Mouse (Mus musculus) hindbrain, embryonic 15.5 days (tissue): ENCODE data around the gene Tmem243. TPM values are rescaled to one million over a fixed set of nuclear protein-coding genes. Genes with fewer than 3 reads are reported as not detected.

Experiments used
- ATAC-seq: fragments of 200-750 bp; cut with Nextera tagmentation; 2 replicates; pipeline ENCODE4 v1.8.0; 2017; ENCODE audit warnings: low read depth, moderate number of reproducible peaks, moderate TSS enrichment; ENCODE audit not compliant: low FRiP score
- H3K27ac ChIP-seq: fragments of 300-500 bp; sonication (generic); replicated peaks from 2 replicates; pipeline ENCODE4 v1.5.1; 2015; ENCODE audit warnings: mild to moderate bottlenecking, inconsistent platforms
- H3K27me3 ChIP-seq: fragments of 300-500 bp; sonication (generic); 2 replicates; pipeline ENCODE4 v1.6.1; 2015; ENCODE audit warnings: control low read depth, inconsistent platforms
- H3K36me3 ChIP-seq: fragments of 300-500 bp; sonication (generic); 2 replicates; pipeline ENCODE4 v1.6.1; 2015; ENCODE audit warnings: control low read depth, inconsistent platforms
- H3K4me1 ChIP-seq: fragments of 300-500 bp; sonication (generic); replicated peaks from 2 replicates; pipeline ENCODE4 v1.6.1; 2015; ENCODE audit warnings: control low read depth, inconsistent platforms
- H3K4me2 ChIP-seq: fragments of 300-500 bp; sonication (generic); 2 replicates; pipeline ENCODE4 v1.6.1; 2015; ENCODE audit warnings: moderate library complexity, mild to moderate bottlenecking, inconsistent platforms
- H3K4me3 ChIP-seq: fragments of 300-500 bp; sonication (generic); 2 replicates; pipeline ENCODE4 v1.5.1; 2015; ENCODE audit warnings: mild to moderate bottlenecking, inconsistent platforms
- H3K9ac ChIP-seq: fragments of 300-500 bp; sonication (generic); 2 replicates; pipeline ENCODE4 v1.6.1; 2015; ENCODE audit warnings: inconsistent platforms
- H3K9me3 ChIP-seq: fragments of 300-500 bp; sonication (generic); 2 replicates; pipeline ENCODE4 v1.6.1; 2016; ENCODE audit warnings: control low read depth, inconsistent platforms
- WGBS: fragments of 180-500 bp; shearing (Covaris S2); methylation state at CpG from one replicate; pipeline ENCODE4 v1.1.7; 2015; 5-methylcytosine and 5-hydroxymethylcytosine counted together
- polyA plus RNA-seq: library from polyadenylated mRNA; unstranded; fragments of >200 nt; fragmentation: Nextera tagmentation; extraction: Ambion mirVana; gene quantifications from 2 replicates; pipeline ENCODE4 v1.2.1, GENCODE M21; 2015

The Tmem243 gene
- 10.6 and 11.2 TPM in 2 replicates for polyA plus RNA-seq

DNA sequence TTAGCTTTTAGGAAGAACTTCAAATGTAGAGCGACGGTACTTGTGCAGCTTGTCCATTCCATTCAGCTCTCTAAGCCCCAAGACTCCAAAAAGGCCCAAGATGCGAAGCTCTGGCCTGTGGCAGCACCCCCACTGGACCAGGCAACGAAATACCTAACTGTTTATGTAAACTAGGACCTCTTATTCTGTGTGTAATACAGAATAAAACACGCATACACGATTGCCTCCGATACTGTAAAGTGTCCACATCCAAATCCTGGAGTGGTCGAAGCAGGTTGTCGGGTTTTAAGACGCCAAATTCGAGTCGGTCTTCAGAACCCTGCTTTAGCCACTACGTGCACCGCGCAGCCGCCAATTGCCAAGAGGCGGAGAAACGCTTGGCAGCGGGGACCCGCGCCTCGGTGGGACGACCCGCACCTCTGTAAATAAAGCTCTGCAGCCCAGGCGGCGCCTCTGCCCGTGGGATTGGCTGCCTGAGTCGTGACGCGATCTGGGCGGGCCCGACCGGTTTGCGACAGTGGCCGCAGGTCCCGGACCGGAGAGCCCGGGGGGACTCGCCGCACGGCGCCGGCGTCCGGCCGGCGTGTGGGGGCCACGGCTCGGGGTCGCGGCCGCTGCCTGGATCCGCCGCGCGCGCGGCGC, at the start of gene Tmem243:
Gene Tmem243 (plus strand): TSS at position 462 of the 642 bp plus-strand sequence.
- ATAC-seq = peak; percentile 98

DNA sequence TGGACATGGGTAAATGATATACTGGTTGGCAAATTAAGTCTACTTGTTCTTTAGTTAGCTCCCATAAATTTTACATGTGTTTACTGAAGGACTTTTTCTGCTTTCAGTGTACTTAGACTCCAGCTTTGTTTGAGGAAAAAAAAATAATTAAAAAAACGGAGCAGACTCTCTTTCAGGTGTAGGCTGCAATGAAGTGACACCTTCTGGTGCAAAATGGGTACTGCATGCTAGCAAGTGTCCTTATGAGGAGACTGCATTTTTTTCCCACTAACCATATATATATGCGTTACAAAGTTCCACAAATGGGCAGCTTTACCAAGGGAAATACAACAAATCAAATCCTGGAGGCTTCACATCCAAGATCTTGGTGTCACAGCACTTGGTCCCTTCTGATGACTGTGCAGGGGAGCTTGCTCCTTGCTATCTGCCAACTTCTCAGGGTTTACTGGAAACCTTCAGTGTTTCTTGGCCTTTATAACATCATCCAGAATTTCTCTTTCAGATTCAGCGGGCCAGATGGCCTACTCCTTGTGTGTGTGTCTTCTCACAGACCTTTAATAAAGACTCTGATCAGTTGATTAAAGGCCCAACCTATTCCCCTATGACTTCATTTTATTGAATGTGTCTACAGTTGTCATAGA, 44.3 kb upstream of the Tmem243 start:
- H3K4me3 ChIP-seq = no peak overlapping the region
- H3K9me3 ChIP-seq = no peaks in the 10 kb centered on the region
- no peak overlapping the region for H3K9ac ChIP-seq
- ATAC-seq = peak; percentile 56; the same call in 1 of the 2 replicates
- no peak overlapping the region for H3K4me2 ChIP-seq
- H3K36me3 ChIP-seq = no peaks in the 10 kb centered on the region
- no peak overlapping the region for H3K27ac ChIP-seq
- WGBS = 20% methylated on average over 3 of the region's 3 CpGs
- no peaks in the 10 kb centered on the region for H3K4me1 ChIP-seq
- H3K27me3 ChIP-seq = no peaks in the 10 kb centered on the region

More for the DNA sequence above, at the start of gene Tmem243:
- H3K27me3 ChIP-seq = peaks cover 9% of the 10 kb centered on the region; the same call in 1 of the 2 replicates
- WGBS = under 1% methylated on average over 59 of the region's 59 CpGs
- peak within 1 kb of the TSS; percentile 94 for H3K4me2 ChIP-seq
- H3K27ac ChIP-seq = peak within 1 kb of the TSS; percentile 71; the same call in 1 of the 2 replicates
- no peaks in the 10 kb centered on the region for H3K36me3 ChIP-seq
- H3K4me1 ChIP-seq = peaks cover 12% of the 10 kb centered on the region
- peak within 1 kb of the TSS; percentile 58 for H3K9ac ChIP-seq
- peak within 1 kb of the TSS; percentile 91 for H3K4me3 ChIP-seq
- no peaks in the 10 kb centered on the region for H3K9me3 ChIP-seq

DNA sequence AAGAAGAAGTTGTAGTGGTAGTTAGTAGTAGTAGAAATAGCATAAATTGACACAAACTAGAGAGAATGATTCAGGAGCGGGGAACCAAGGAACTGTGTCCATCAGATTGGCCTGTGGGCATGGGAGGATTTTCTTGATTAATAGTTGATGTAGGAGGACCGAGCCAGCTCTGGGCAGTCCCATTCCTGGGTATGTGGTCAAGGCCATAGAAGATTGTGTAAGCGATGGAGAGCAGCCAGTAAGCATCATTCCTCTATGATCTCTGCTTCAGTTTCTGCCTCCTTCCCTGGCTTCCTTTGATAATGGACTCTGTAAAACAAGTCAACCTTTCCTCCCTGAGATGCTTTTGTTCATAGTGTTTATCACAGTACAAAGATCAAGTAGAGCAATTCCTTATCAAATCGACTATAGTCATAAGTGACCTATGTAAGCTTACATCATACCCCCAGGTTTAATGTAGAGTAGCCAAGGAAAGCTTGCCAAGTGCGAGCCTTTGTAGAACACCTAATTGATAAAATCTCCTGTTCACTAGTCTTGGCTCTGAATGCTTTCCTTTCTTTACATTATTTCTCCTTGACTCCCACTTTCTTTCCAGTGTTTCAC, 43.1 kb upstream of the Tmem243 start:
- H3K27me3 ChIP-seq = no peaks in the 10 kb centered on the region
- ATAC-seq = no peak

GRCm38 (mm10) chr5:9059303-9060023, 41.0 kb upstream of the Tmem243 start:
- ATAC-seq = no peak
- H3K4me3 ChIP-seq = no peak overlapping the region
- no peak overlapping the region for H3K27ac ChIP-seq
- H3K27me3 ChIP-seq = no peaks in the 10 kb centered on the region
- WGBS = 77% methylated on average over 6 of the region's 6 CpGs
- H3K36me3 ChIP-seq = no peaks in the 10 kb centered on the region
- no peak overlapping the region for H3K4me2 ChIP-seq
- H3K9me3 ChIP-seq = no peaks in the 10 kb centered on the region
- no peaks in the 10 kb centered on the region for H3K4me1 ChIP-seq
- no peak overlapping the region for H3K9ac ChIP-seq

More for the DNA sequence above, 43.1 kb upstream of the Tmem243 start:
- Histone ChIP-seq H3K36me3 (no peaks in the 10 kb centered on the region), H3K4me3 (no peak overlapping the region), H3K4me1 (no peaks in the 10 kb centered on the region), H3K4me2 (no peak overlapping the region), H3K27ac (no peak overlapping the region), H3K9me3 (no peaks in the 10 kb centered on the region), H3K9ac (no peak overlapping the region)
- 91% methylated on average over 5 of the region's 5 CpGs for WGBS

DNA sequence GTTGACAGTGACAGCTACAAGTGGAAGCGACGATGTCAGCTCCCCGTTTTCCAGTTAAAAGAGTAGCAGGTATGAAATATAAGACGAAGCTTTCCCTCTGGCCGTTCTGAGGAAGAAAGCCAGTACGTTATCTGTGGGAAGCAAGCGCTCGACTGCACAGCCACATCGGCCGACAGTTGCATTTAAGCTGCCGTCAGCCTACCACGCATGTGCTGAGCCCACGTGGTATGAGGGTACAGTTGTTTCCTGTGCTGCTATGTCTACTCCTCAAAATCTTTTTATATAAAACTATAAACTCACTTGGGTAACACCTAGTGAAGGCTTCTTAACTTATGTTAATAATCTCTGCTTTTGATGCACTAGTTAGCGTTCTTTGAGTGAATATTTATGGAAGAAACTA, 40.2 kb upstream of the Tmem243 start:
- no peak for ATAC-seq
- H3K9me3 ChIP-seq = no peaks in the 10 kb centered on the region

GRCm38 (mm10) chr5:9064217-9064616, 36.3 kb upstream of the Tmem243 start:
- no peak for ATAC-seq
- Histone ChIP-seq H3K27me3 (no peaks in the 10 kb centered on the region), H3K4me2 (no peak overlapping the region), H3K9me3 (no peaks in the 10 kb centered on the region), H3K36me3 (no peaks in the 10 kb centered on the region), H3K4me3 (no peak overlapping the region), H3K4me1 (no peaks in the 10 kb centered on the region), H3K27ac (no peak overlapping the region), H3K9ac (no peak overlapping the region)
- 98% methylated on average over 1 of the region's 1 CpGs for whole genome bisulfite sequencing

More for the DNA sequence above, 40.2 kb upstream of the Tmem243 start:
- H3K4me3 ChIP-seq = no peak overlapping the region
- H3K36me3 ChIP-seq = no peaks in the 10 kb centered on the region
- no peak overlapping the region for H3K27ac ChIP-seq
- no peaks in the 10 kb centered on the region for H3K4me1 ChIP-seq
- no peak overlapping the region for H3K4me2 ChIP-seq
- H3K27me3 ChIP-seq = no peaks in the 10 kb centered on the region
- H3K9ac ChIP-seq = no peak overlapping the region
- WGBS = 91% methylated on average over 14 of the region's 14 CpGs

DNA sequence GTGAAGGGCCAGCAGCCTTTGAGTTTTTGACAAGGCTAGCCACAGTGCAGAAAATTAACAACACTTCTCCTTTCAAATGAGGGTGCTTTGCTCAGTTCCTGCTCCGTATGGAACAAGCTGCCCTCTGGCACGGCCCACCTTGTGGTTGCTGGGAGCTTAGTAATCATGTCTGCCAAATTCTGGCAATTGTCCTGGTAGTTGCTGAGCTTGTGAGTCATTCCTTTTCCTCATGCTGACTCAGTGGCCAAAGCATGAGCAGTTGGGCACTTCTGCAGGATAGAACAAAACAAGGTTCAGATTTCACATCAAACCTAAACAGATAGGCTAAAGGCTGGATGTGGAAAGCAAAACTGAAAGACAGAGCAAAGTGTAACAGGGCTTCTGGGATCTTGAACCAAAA, 31.6 kb upstream of the Tmem243 start:
- Histone ChIP-seq H3K9me3 (no peaks in the 10 kb centered on the region), H3K27ac (no peak overlapping the region), H3K4me3 (no peak overlapping the region), H3K36me3 (no peaks in the 10 kb centered on the region), H3K27me3 (no peaks in the 10 kb centered on the region), H3K9ac (no peak overlapping the region), H3K4me1 (no peaks in the 10 kb centered on the region), H3K4me2 (no peak overlapping the region)
- WGBS = 59% methylated on average over 2 of the region's 2 CpGs
- peak; percentile 51; the same call in 1 of the 2 replicates for ATAC-seq

- ATAC-seq = no peak
Observed at GRCm38 (mm10) chr5:9069599-9070209, 30.8 kb upstream of the Tmem243 start.

GRCm38 (mm10) chr5:9071360-9071759, 29.1 kb upstream of the Tmem243 start:
- Histone ChIP-seq H3K27ac (no peak overlapping the region), H3K27me3 (no peaks in the 10 kb centered on the region), H3K36me3 (no peaks in the 10 kb centered on the region), H3K9me3 (no peaks in the 10 kb centered on the region), H3K9ac (no peak overlapping the region), H3K4me2 (no peak overlapping the region), H3K4me1 (no peaks in the 10 kb centered on the region), H3K4me3 (no peak overlapping the region)
- ATAC-seq = no peak
- 89% methylated on average over 3 of the region's 3 CpGs for WGBS

More at GRCm38 (mm10) chr5:9069599-9070209, 30.8 kb upstream of the Tmem243 start:
- Histone ChIP-seq H3K27me3 (no peaks in the 10 kb centered on the region), H3K9me3 (no peaks in the 10 kb centered on the region), H3K9ac (no peak overlapping the region), H3K36me3 (no peaks in the 10 kb centered on the region), H3K4me2 (no peak overlapping the region), H3K27ac (no peak overlapping the region), H3K4me3 (no peak overlapping the region), H3K4me1 (no peaks in the 10 kb centered on the region)
- WGBS = 74% methylated on average over 6 of the region's 6 CpGs

GRCm38 (mm10) chr5:9073177-9073854, 27.2 kb upstream of the Tmem243 start:
- WGBS = 40% methylated on average over 5 of the region's 5 CpGs
- peak; percentile 79 for ATAC-seq

GRCm38 (mm10) chr5:9079773-9080501, 20.5 kb upstream of the Tmem243 start:
- ATAC-seq = no peak
- Histone ChIP-seq H3K9ac (no peak overlapping the region), H3K27me3 (no peaks in the 10 kb centered on the region)

More at GRCm38 (mm10) chr5:9073177-9073854, 27.2 kb upstream of the Tmem243 start:
- Histone ChIP-seq H3K27me3 (no peaks in the 10 kb centered on the region), H3K9me3 (no peaks in the 10 kb centered on the region), H3K9ac (no peak overlapping the region), H3K36me3 (no peaks in the 10 kb centered on the region), H3K4me1 (no peaks in the 10 kb centered on the region), H3K4me2 (no peak overlapping the region), H3K4me3 (no peak overlapping the region), H3K27ac (no peak overlapping the region)

More at GRCm38 (mm10) chr5:9079773-9080501, 20.5 kb upstream of the Tmem243 start:
- H3K4me2 ChIP-seq = no peak overlapping the region
- H3K9me3 ChIP-seq = no peaks in the 10 kb centered on the region
- H3K36me3 ChIP-seq = no peaks in the 10 kb centered on the region
- no peaks in the 10 kb centered on the region for H3K4me1 ChIP-seq
- no peak overlapping the region for H3K27ac ChIP-seq
- H3K4me3 ChIP-seq = no peak overlapping the region
